Mouse (Mus musculus): ENCODE measurements around the gene Ap1m1. TPM values are rescaled to one million over a fixed set of nuclear protein-coding genes. Genes with fewer than 3 reads are reported as not detected.

Gene Ap1m1
- polyA plus RNA-seq, 1 experiment from 2014 or later = 108 TPM

- H3K36me3 ChIP-seq (ENCODE audit: control insufficient read depth, insufficient read depth, low read length) = no peaks in the 10 kb centered on the region
- ATAC-seq (replicated peaks; ENCODE audit: low FRiP score, low TSS enrichment, low read depth) (no peak), DNase-seq (ENCODE audit: low spot score) (no peak)
- H3K9ac ChIP-seq (ENCODE audit: low read length) = no peak within 1 kb of the TSS
- peaks cover 8% of the 10 kb centered on the region; the same call in 1 of the 2 replicates for H3K27me3 ChIP-seq (replicated peaks; ENCODE audit: control insufficient read depth, insufficient read depth, low read length)
- no peaks in the 10 kb centered on the region for H3K4me1 ChIP-seq (replicated peaks; ENCODE audit: control insufficient read depth, insufficient read depth, low read length)
- H3K4me2 ChIP-seq (ENCODE audit: low read length) = no peak within 1 kb of the TSS
- no peak within 1 kb of the TSS for H3K4me3 ChIP-seq (ENCODE audit: low read depth, low read length)
- no peak within 1 kb of the TSS for H3K27ac ChIP-seq (ENCODE audit: low read depth)
- no peaks in the 10 kb centered on the region for H3K9me3 ChIP-seq (ENCODE audit: control insufficient read depth, low read length)
- 72% methylated on average over 4 of the region's 4 CpGs for WGBS
These were observed 26.3 kb upstream of the Ap1m1 start, which contains the start of gene Gm11034 for GRCm38 (mm10) chr8:72213536-72213935. Gm11034 (minus strand) TSS chr8:72213636.

- H3K27me3 ChIP-seq (replicated peaks; ENCODE audit: control insufficient read depth, insufficient read depth, low read length) = peaks cover 8% of the 10 kb centered on the region; the same call in 1 of the 2 replicates
- no peaks in the 10 kb centered on the region for H3K36me3 ChIP-seq (ENCODE audit: control insufficient read depth, insufficient read depth, low read length)
- no peak overlapping the region for H3K4me3 ChIP-seq (ENCODE audit: low read depth, low read length)
- DNase-seq (ENCODE audit: low spot score) (peak; percentile 52), ATAC-seq (replicated peaks; ENCODE audit: low FRiP score, low TSS enrichment, low read depth) (no peak)
- no peaks in the 10 kb centered on the region for H3K4me1 ChIP-seq (replicated peaks; ENCODE audit: control insufficient read depth, insufficient read depth, low read length)
- no peaks in the 10 kb centered on the region for H3K9me3 ChIP-seq (ENCODE audit: control insufficient read depth, low read length)
- no peak overlapping the region for H3K4me2 ChIP-seq (ENCODE audit: low read length)
- no peak overlapping the region for H3K27ac ChIP-seq (ENCODE audit: low read depth)
- H3K9ac ChIP-seq (ENCODE audit: low read length) = no peak overlapping the region
- 26% methylated on average over 2 of the region's 2 CpGs for WGBS
These were observed 24.8 kb upstream of the Ap1m1 start for GRCm38 (mm10) chr8:72215060-72215459.

DNA sequence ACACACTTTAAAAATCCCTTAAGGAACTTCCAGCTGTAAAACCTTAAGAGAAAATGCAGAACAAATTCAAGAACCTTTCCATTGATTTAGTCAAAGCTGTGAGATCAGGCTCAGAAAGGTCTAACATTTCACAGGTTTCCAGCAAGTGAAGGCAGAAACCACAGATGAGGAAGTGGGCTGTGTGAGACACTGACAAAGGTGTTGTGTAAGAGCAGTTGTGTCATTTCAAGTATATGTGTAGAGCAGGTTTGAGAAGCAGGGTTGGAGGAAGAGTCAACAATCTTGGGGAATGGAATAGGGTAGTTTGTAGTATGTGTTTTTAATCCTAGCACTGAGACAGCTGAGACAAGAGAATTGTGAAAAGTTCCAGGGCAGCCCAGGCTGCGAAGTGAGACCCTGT lies 23.9 kb upstream of the Ap1m1 start:
- peaks cover 8% of the 10 kb centered on the region; the same call in 1 of the 2 replicates for H3K27me3 ChIP-seq (replicated peaks; ENCODE audit: control insufficient read depth, insufficient read depth, low read length)
- 53% methylated on average over 1 of the region's 1 CpGs for whole genome bisulfite sequencing
- H3K36me3 ChIP-seq (ENCODE audit: control insufficient read depth, insufficient read depth, low read length) = 0 out of 2 replicates have a peak, but pooled peaks cover 1% of the 10 kb centered on the region
- peaks cover 7% of the 10 kb centered on the region; the same call in 1 of the 2 replicates for H3K4me1 ChIP-seq (replicated peaks; ENCODE audit: control insufficient read depth, insufficient read depth, low read length)
- H3K9ac ChIP-seq (ENCODE audit: low read length) = no peak overlapping the region
- DNase-seq (ENCODE audit: low spot score) = no peak
- ATAC-seq (replicated peaks; ENCODE audit: low FRiP score, low TSS enrichment, low read depth) = no peak
- no peak overlapping the region for H3K27ac ChIP-seq (ENCODE audit: low read depth)
- no peaks in the 10 kb centered on the region for H3K9me3 ChIP-seq (ENCODE audit: control insufficient read depth, low read length)
- H3K4me3 ChIP-seq (ENCODE audit: low read depth, low read length) = no peak overlapping the region
- no peak overlapping the region for H3K4me2 ChIP-seq (ENCODE audit: low read length)

DNA sequence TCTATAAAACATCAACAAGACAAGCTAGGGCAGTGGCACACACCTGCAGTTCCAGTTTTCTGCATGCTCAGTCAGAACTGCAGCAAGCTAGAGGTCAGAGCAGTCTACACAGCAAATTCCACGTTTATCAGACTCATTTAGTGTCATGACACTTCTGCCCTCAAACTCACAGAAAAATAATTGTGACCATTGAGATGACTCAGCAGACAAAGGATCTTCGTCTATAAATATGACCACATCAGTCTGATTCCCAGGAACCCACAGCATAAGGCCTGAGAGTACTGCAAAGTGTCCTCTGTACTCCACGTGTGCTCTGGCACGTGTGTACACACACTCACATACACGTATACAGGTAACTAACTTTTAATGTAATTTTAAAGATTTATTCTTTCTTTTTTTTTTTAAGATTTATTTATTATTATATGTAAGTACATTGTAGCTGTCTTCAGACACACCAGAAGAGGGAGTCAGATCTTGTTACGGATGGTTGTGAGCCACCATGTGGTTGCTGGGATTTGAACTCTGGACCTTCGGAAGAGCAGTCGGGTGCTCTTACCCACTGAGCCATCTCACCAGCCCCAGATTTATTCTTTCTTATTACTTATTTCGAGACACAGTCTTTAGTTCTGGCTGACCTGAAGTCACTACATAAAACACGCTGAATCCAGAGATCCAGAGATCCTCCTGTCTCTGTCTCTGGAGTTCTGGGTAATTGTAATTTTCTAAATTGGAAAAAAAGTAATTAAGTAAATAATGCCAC lies 20.9 kb upstream of the Ap1m1 start:
- no peak overlapping the region for H3K9ac ChIP-seq (ENCODE audit: low read length)
- H3K4me1 ChIP-seq (replicated peaks; ENCODE audit: control insufficient read depth, insufficient read depth, low read length) = peaks cover 10% of the 10 kb centered on the region; the same call in 1 of the 2 replicates
- H3K4me3 ChIP-seq (ENCODE audit: low read depth, low read length) = peak overlapping the region; percentile 94
- peak overlapping the region; percentile 76 for H3K27ac ChIP-seq (ENCODE audit: low read depth)
- no peaks in the 10 kb centered on the region for H3K9me3 ChIP-seq (ENCODE audit: control insufficient read depth, low read length)
- no peak for DNase-seq (ENCODE audit: low spot score)
- peak overlapping the region; percentile 93 for H3K4me2 ChIP-seq (ENCODE audit: low read length)
- H3K27me3 ChIP-seq (replicated peaks; ENCODE audit: control insufficient read depth, insufficient read depth, low read length) = peaks cover 8% of the 10 kb centered on the region; the same call in 1 of the 2 replicates
- no peak for ATAC-seq (replicated peaks; ENCODE audit: low FRiP score, low TSS enrichment, low read depth)
- WGBS = 81% methylated on average over 9 of the region's 10 CpGs
- H3K36me3 ChIP-seq (ENCODE audit: control insufficient read depth, insufficient read depth, low read length) = peaks cover 31% of the 10 kb centered on the region

GRCm38 (mm10) chr8:72219541-72220363 lies 20.1 kb upstream of the Ap1m1 start, which contains the start of gene Fam32a:
Fam32a (plus strand) TSS chr8:72219730.
- H3K27me3 ChIP-seq (replicated peaks; ENCODE audit: control insufficient read depth, insufficient read depth, low read length) = peaks cover 8% of the 10 kb centered on the region; the same call in 1 of the 2 replicates

GRCm38 (mm10) chr8:72220758-72221157 lies 19.1 kb upstream of the Ap1m1 start:
- Histone ChIP-seq H3K9ac (ENCODE audit: low read length) (peak overlapping the region; percentile 85; the same call in 1 of the 2 replicates), H3K27ac (ENCODE audit: low read depth) (no peak overlapping the region), H3K4me1 (replicated peaks; ENCODE audit: control insufficient read depth, insufficient read depth, low read length) (peaks cover 10% of the 10 kb centered on the region; the same call in 1 of the 2 replicates), H3K4me2 (ENCODE audit: low read length) (peak overlapping the region; percentile 93), H3K36me3 (ENCODE audit: control insufficient read depth, insufficient read depth, low read length) (peaks cover 31% of the 10 kb centered on the region), H3K9me3 (ENCODE audit: control insufficient read depth, low read length) (no peaks in the 10 kb centered on the region), H3K27me3 (replicated peaks; ENCODE audit: control insufficient read depth, insufficient read depth, low read length) (peaks cover 8% of the 10 kb centered on the region; the same call in 1 of the 2 replicates), H3K4me3 (ENCODE audit: low read depth, low read length) (peak overlapping the region; percentile 94)
- no peak for ATAC-seq (replicated peaks; ENCODE audit: low FRiP score, low TSS enrichment, low read depth)
- WGBS = 89% methylated on average over 4 of the region's 4 CpGs
- no peak for DNase-seq (ENCODE audit: low spot score)

More at GRCm38 (mm10) chr8:72219541-72220363, 20.1 kb upstream of the Ap1m1 start, which contains the start of gene Fam32a:
- Histone ChIP-seq H3K36me3 (ENCODE audit: control insufficient read depth, insufficient read depth, low read length) (peaks cover 31% of the 10 kb centered on the region), H3K9ac (ENCODE audit: low read length) (peak within 1 kb of the TSS; percentile 85), H3K4me2 (ENCODE audit: low read length) (peak within 1 kb of the TSS; percentile 93), H3K4me3 (ENCODE audit: low read depth, low read length) (peak within 1 kb of the TSS; percentile 94), H3K27ac (ENCODE audit: low read depth) (peak within 1 kb of the TSS; percentile 76), H3K9me3 (ENCODE audit: control insufficient read depth, low read length) (no peaks in the 10 kb centered on the region), H3K4me1 (replicated peaks; ENCODE audit: control insufficient read depth, insufficient read depth, low read length) (peaks cover 10% of the 10 kb centered on the region; the same call in 1 of the 2 replicates)
- ATAC-seq (replicated peaks; ENCODE audit: low FRiP score, low TSS enrichment, low read depth) (peak; percentile 99), DNase-seq (ENCODE audit: low spot score) (peak; percentile 92)
- WGBS = 10% methylated on average over 39 of the region's 39 CpGs

DNA sequence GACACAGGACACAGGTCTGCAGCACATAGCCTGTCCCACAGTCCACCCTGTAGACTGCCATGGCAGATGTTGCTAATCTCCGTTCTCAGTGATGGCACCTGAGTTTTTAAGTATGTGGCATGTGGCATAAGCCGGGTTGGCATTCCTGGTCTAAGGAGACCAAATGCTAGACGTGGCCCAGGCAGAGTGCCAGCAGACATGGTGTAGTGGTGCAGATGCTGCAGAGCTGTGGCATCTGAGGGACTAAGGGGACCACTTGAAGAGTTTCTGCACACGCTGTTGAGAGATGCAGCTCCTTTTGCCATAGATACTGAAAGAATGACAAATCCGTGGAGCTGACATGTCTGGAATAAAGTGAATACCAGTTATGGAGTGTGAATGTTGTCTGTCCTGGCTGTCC lies 17.2 kb upstream of the Ap1m1 start:
- peaks cover 2% of the 10 kb centered on the region; the same call in 1 of the 2 replicates for H3K27me3 ChIP-seq (replicated peaks; ENCODE audit: control insufficient read depth, insufficient read depth, low read length)
- H3K4me3 ChIP-seq (ENCODE audit: low read depth, low read length) = no peak overlapping the region
- peaks cover 31% of the 10 kb centered on the region for H3K36me3 ChIP-seq (ENCODE audit: control insufficient read depth, insufficient read depth, low read length)
- no peak for ATAC-seq (replicated peaks; ENCODE audit: low FRiP score, low TSS enrichment, low read depth)
- no peak overlapping the region for H3K27ac ChIP-seq (ENCODE audit: low read depth)
- no peaks in the 10 kb centered on the region for H3K9me3 ChIP-seq (ENCODE audit: control insufficient read depth, low read length)
- no peak overlapping the region for H3K4me2 ChIP-seq (ENCODE audit: low read length)
- WGBS = 89% methylated on average over 5 of the region's 5 CpGs
- H3K9ac ChIP-seq (ENCODE audit: low read length) = no peak overlapping the region
- peaks cover 10% of the 10 kb centered on the region; the same call in 1 of the 2 replicates for H3K4me1 ChIP-seq (replicated peaks; ENCODE audit: control insufficient read depth, insufficient read depth, low read length)
- DNase-seq (ENCODE audit: low spot score) = no peak

DNA sequence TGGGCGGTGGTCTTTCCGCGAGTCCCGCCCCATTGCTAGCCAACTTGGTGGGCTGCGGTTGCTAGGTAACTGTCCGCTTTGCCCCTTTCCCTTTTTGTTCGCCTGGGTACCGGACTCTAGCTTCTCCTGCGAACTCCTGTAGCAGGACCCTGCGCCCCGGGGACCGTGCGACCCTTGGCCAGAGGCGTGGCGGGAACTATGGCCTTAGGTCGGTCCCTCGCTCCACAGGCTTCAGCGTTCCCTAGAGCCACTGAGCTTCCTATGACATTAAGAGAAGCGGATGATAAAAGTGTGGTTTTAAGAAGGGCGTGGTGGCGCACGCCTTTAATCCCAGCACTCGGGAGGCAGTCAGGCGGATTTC lies 565 bp downstream of the Ap1m1 start:
- 1% methylated on average over 24 of the region's 24 CpGs for WGBS
- Histone ChIP-seq H3K9me3 (ENCODE audit: control insufficient read depth, low read length) (no peaks in the 10 kb centered on the region), H3K9ac (ENCODE audit: low read length) (peak overlapping the region; percentile 62), H3K4me3 (ENCODE audit: low read depth, low read length) (peak overlapping the region; percentile 81), H3K4me2 (ENCODE audit: low read length) (peak overlapping the region; percentile 65), H3K27ac (ENCODE audit: low read depth) (peak overlapping the region; percentile 94), H3K36me3 (ENCODE audit: control insufficient read depth, insufficient read depth, low read length) (no peaks in the 10 kb centered on the region), H3K27me3 (replicated peaks; ENCODE audit: control insufficient read depth, insufficient read depth, low read length) (no peaks in the 10 kb centered on the region), H3K4me1 (replicated peaks; ENCODE audit: control insufficient read depth, insufficient read depth, low read length) (peaks cover 5% of the 10 kb centered on the region)
- no peak for DNase-seq (ENCODE audit: low spot score)
- ATAC-seq (replicated peaks; ENCODE audit: low FRiP score, low TSS enrichment, low read depth) = peak; percentile 73
